ENCODE assay signal across 11 mouse cellular contexts in genomic region chr4:138396711-138397110, GRCm38 (mm10). TPM values are rescaled to one million over a fixed set of nuclear protein-coding genes. Genes with fewer than 3 reads are reported as not detected.
DNase-seq lines count a peak whose midpoint lies in the region; ATAC-seq and TF ChIP-seq lines count a peak whose summit lies in the region.
"Had no signal": no experiment of that assay in that cellular context is flagged by ENCODE, and none has a peak within 500 bp of the region (broad histone marks: within the 10 kb centered on the region; RNA-seq: fewer than 3 reads in every experiment).

No protein-coding gene starts in this region.

- ATAC-seq in heart, embryonic 16.5 days (replicated peaks; ENCODE audit: extremely low read depth, insufficient read depth, low FRiP score) = no peak
- ATAC-seq in forebrain, postnatal 0 days = 0 out of 2 replicates have a peak, but pooled peaks have one; percentile 2
- no peak for ATAC-seq in midbrain, embryonic 11.5 days (ENCODE audit: low FRiP score)

- intact Hi-C loops in heart, postnatal 10 days (cut with DNase I) = no loop called here

- peak overlapping the region; percentile 46 for H3K4me3 ChIP-seq in heart, embryonic 16.5 days (ENCODE audit: low read length)
- H3K4me3 ChIP-seq in forebrain, postnatal 0 days (ENCODE audit: low read depth, low read length) = peak overlapping the region; percentile 54
- peak overlapping the region; percentile 29; the same call in 1 of the 2 replicates for H3K4me3 ChIP-seq in midbrain, embryonic 11.5 days (ENCODE audit: low read depth, low read length)
- H3K4me3 ChIP-seq: liver, embryonic 15.5 days had no signal

- peaks cover 79% of the 10 kb centered on the region for H3K27me3 ChIP-seq in heart, embryonic 16.5 days (ENCODE audit: control insufficient read depth, insufficient read depth, low read length)
- H3K27me3 ChIP-seq in forebrain, postnatal 0 days (ENCODE audit: insufficient read depth, low read length) = peaks cover 26% of the 10 kb centered on the region
- H3K27me3 ChIP-seq in midbrain, embryonic 11.5 days (ENCODE audit: control insufficient read depth, insufficient read depth, low read length) = peaks cover 55% of the 10 kb centered on the region

- H3K36me3 ChIP-seq in heart, embryonic 16.5 days (ENCODE audit: control insufficient read depth, insufficient read depth) = no peaks in the 10 kb centered on the region
- H3K36me3 ChIP-seq in forebrain, postnatal 0 days (ENCODE audit: insufficient read depth) = no peaks in the 10 kb centered on the region
- no peaks in the 10 kb centered on the region for H3K36me3 ChIP-seq in midbrain, embryonic 11.5 days (ENCODE audit: control insufficient read depth, insufficient read depth, low read length)
- H3K36me3 ChIP-seq: G1E; liver, embryonic 15.5 days had no signal

- no peaks in the 10 kb centered on the region for H3K9me3 ChIP-seq in heart, embryonic 16.5 days (replicated peaks; ENCODE audit: control insufficient read depth, low read length)
- no peaks in the 10 kb centered on the region for H3K9me3 ChIP-seq in forebrain, postnatal 0 days (ENCODE audit: low read length)
- H3K9me3 ChIP-seq in midbrain, embryonic 11.5 days (ENCODE audit: control insufficient read depth, low read length) = no peaks in the 10 kb centered on the region
- H3K9me3 ChIP-seq: liver, embryonic 15.5 days had no signal

- no peak for DNase-seq in heart, postnatal 10 days
- peak; percentile 28 for DNase-seq in adrenal gland, postnatal 25 days
- no peak for DNase-seq in forebrain, postnatal 0 days
- DNase-seq in midbrain, embryonic 11.5 days (ENCODE audit: low spot score, missing footprints) = peak; percentile 87
- DNase-seq in ovary, adult 18-20 months (ENCODE audit: low spot score) = no peak
- DNase-seq in thymus, postnatal 4 days = no peak
- no peak for DNase-seq in cerebellum, postnatal 14 days

- H3K4me1 ChIP-seq in heart, embryonic 16.5 days (ENCODE audit: control insufficient read depth, insufficient read depth, low read length) = peaks cover 14% of the 10 kb centered on the region
- peaks cover 12% of the 10 kb centered on the region; the same call in 1 of the 2 replicates for H3K4me1 ChIP-seq in forebrain, postnatal 0 days (ENCODE audit: insufficient read depth)
- peaks cover 12% of the 10 kb centered on the region for H3K4me1 ChIP-seq in midbrain, embryonic 11.5 days (ENCODE audit: control insufficient read depth, insufficient read depth, low read length)

- no peak overlapping the region for H3K27ac ChIP-seq in heart, embryonic 16.5 days (ENCODE audit: low read length)
- H3K27ac ChIP-seq in forebrain, postnatal 0 days (ENCODE audit: low read depth, low read length) = no peak overlapping the region
- no peak overlapping the region for H3K27ac ChIP-seq in midbrain, embryonic 11.5 days (ENCODE audit: low read depth, low read length)
- H3K27ac ChIP-seq: liver, embryonic 15.5 days had no signal

- 10% methylated on average over 8 of the region's 8 CpGs for WGBS in heart, embryonic 16.5 days
- 5% methylated on average over 8 of the region's 8 CpGs for WGBS in forebrain, postnatal 0 days
- 2% methylated on average over 8 of the region's 8 CpGs for WGBS in midbrain, embryonic 11.5 days

- no peak for TF ChIP-seq CTCF in forebrain, postnatal 0 days (IDR thresholded peaks at IDR 0.05; ENCODE audit: low read depth)

- 0 out of 2 replicates have a peak overlapping the region, but pooled peaks have one; percentile 38 for H3K9ac ChIP-seq in heart, embryonic 16.5 days (ENCODE audit: low read length)
- H3K9ac ChIP-seq in forebrain, postnatal 0 days = no peak overlapping the region
- H3K9ac ChIP-seq in midbrain, embryonic 11.5 days (ENCODE audit: low read length) = no peak overlapping the region
- H3K9ac ChIP-seq: liver, embryonic 15.5 days had no signal

- peak overlapping the region; percentile 65 for H3K4me2 ChIP-seq in heart, embryonic 16.5 days (ENCODE audit: low read depth, low read length)
- H3K4me2 ChIP-seq in forebrain, postnatal 0 days (ENCODE audit: low read depth) = peak overlapping the region; percentile 90
- peak overlapping the region; percentile 43 for H3K4me2 ChIP-seq in midbrain, embryonic 11.5 days

RNA-seq across cellular contexts. Expression of gene Fam43b, which starts 0.4 kb away (rescaled TPM):
- polyA plus RNA-seq in heart, embryonic 16.5 days (2015; fragmentation: Nextera tagmentation; extraction: Ambion mirVana) = 0.10 and 0.20 TPM in 2 replicates
- not detected for total RNA-seq in heart, postnatal 10 days (2021)
- total RNA-seq in adrenal gland, postnatal 25 days (2021) = 2.9 and 3.1 TPM in 2 replicates
- total RNA-seq in forebrain, postnatal 0 days (2014; rRNA removed) = 11.9 and 14.7 TPM in 2 replicates
- polyA plus RNA-seq in forebrain, postnatal 0 days (2015; fragmentation: Nextera tagmentation; extraction: Ambion mirVana) = 18.9 and 22.6 TPM in 2 replicates
- 0.14 TPM in 1 of 2 replicates, not detected in the other for polyA plus RNA-seq in midbrain, embryonic 11.5 days (2014; fragmentation: Nextera tagmentation; extraction: Ambion mirVana)
- total RNA-seq: heart, adult 8-10 months had no signal
- polyA plus RNA-seq: G1E; liver, embryonic 15.5 days had no signal

RNA-seq across cellular contexts. Expression of gene Cda, which starts 28.9 kb away (rescaled TPM):
- polyA plus RNA-seq in heart, embryonic 16.5 days (2015; fragmentation: Nextera tagmentation; extraction: Ambion mirVana) = 7.3 and 10.3 TPM in 2 replicates
- 1 to 10 TPM; 4.5 to 6.7 TPM for total RNA-seq in heart, postnatal 10 days (2021)
- 13.8 and 20.3 TPM in 2 replicates for total RNA-seq in adrenal gland, postnatal 25 days (2021)
- total RNA-seq in forebrain, postnatal 0 days (2014; rRNA removed) = 3.6 TPM in 2 replicates
- 3.2 and 4.9 TPM in 2 replicates for polyA plus RNA-seq in forebrain, postnatal 0 days (2015; fragmentation: Nextera tagmentation; extraction: Ambion mirVana)
- 1.7 and 2.0 TPM in 2 replicates for polyA plus RNA-seq in midbrain, embryonic 11.5 days (2014; fragmentation: Nextera tagmentation; extraction: Ambion mirVana)
- total RNA-seq: G1E had no signal
- polyA plus RNA-seq: G1E had no signal

RNA-seq across cellular contexts. Expression of gene Mul1, which starts 37.8 kb away (rescaled TPM):
- polyA plus RNA-seq in heart, embryonic 16.5 days (2015; fragmentation: Nextera tagmentation; extraction: Ambion mirVana) = 22.3 and 24.5 TPM in 2 replicates
- 10 to 100 TPM; 70.6 to 72.2 TPM for total RNA-seq in heart, postnatal 10 days (2021)
- 26.7 and 50.4 TPM in 2 replicates for total RNA-seq in adrenal gland, postnatal 25 days (2021)
- 30.1 and 32.4 TPM in 2 replicates for total RNA-seq in forebrain, postnatal 0 days (2014; rRNA removed)
- 13.5 and 19.4 TPM in 2 replicates for polyA plus RNA-seq in forebrain, postnatal 0 days (2015; fragmentation: Nextera tagmentation; extraction: Ambion mirVana)
- 17.9 and 18.5 TPM in 2 replicates for polyA plus RNA-seq in midbrain, embryonic 11.5 days (2014; fragmentation: Nextera tagmentation; extraction: Ambion mirVana)

RNA-seq across cellular contexts. Expression of gene Camk2n1, which starts 57.4 kb away (rescaled TPM):
- polyA plus RNA-seq in heart, embryonic 16.5 days (2015; fragmentation: Nextera tagmentation; extraction: Ambion mirVana) = 0.97 and 1.3 TPM in 2 replicates
- 10 to 100 TPM in 1 of 2 experiments, 1 to 10 TPM in 1; 9.8 to 10.1 TPM for total RNA-seq in heart, postnatal 10 days (2021)
- 24.8 and 26.3 TPM in 2 replicates for total RNA-seq in adrenal gland, postnatal 25 days (2021)
- total RNA-seq in forebrain, postnatal 0 days (2014; rRNA removed) = 45.9 and 48.3 TPM in 2 replicates
- polyA plus RNA-seq in forebrain, postnatal 0 days (2015; fragmentation: Nextera tagmentation; extraction: Ambion mirVana) = 17.1 and 21.4 TPM in 2 replicates
- 6.0 and 6.1 TPM in 2 replicates for polyA plus RNA-seq in midbrain, embryonic 11.5 days (2014; fragmentation: Nextera tagmentation; extraction: Ambion mirVana)

Comparison
In these comparisons a context has a peak if more than half of its experiments do, and no peak if none do; other contexts are left out.
1. DNase-seq: peak in adrenal gland, postnatal 25 days (single experiment) and midbrain, embryonic 11.5 days (single experiment); none in heart, postnatal 10 days (0 of 2), forebrain, postnatal 0 days (single experiment), ovary, adult 18-20 months (single experiment), thymus, postnatal 4 days (single experiment) and cerebellum, postnatal 14 days (0 of 2).
2. Peak in every context shown above with its lines, with median percentiles within 50 percentile points of each other: H3K4me2 ChIP-seq and H3K4me3 ChIP-seq.